18 mouse cellular contexts compared by ENCODE assay signal in genomic region chr1:36075652-36076051, GRCm38 (mm10). TPM values are rescaled to one million over a fixed set of nuclear protein-coding genes. Genes with fewer than 3 reads are reported as not detected.
DNase-seq lines count a peak whose midpoint lies in the region; ATAC-seq and TF ChIP-seq lines count a peak whose summit lies in the region.
"Had no signal": no experiment of that assay in that cellular context is flagged by ENCODE, and none has a peak within 500 bp of the region (broad histone marks: within the 10 kb centered on the region; RNA-seq: fewer than 3 reads in every experiment).

No protein-coding gene starts in this region.

- 0 out of 2 replicates have a peak, but pooled peaks have one; percentile 8 for ATAC-seq in lung, postnatal 0 days
- ATAC-seq in intestine, postnatal 0 days = no peak
- no peak for ATAC-seq in kidney, postnatal 0 days (replicated peaks; ENCODE audit: low FRiP score, low read depth)
- ATAC-seq in liver, postnatal 0 days = peak; percentile 12; the same call in 1 of the 2 replicates
- ATAC-seq in granulocyte monocyte progenitor cell, adult 5-6 weeks (replicated peaks; ENCODE audit: poor library complexity, severe bottlenecking) = no peak
- ATAC-seq: midbrain, embryonic 15.5 days had no signal

- H3K9ac ChIP-seq in lung, postnatal 0 days (replicated peaks; ENCODE audit: low read depth) = no peak overlapping the region
- H3K9ac ChIP-seq in intestine, postnatal 0 days (ENCODE audit: low read depth, low read length) = no peak overlapping the region
- no peak overlapping the region for H3K9ac ChIP-seq in kidney, postnatal 0 days (ENCODE audit: low read depth, low read length)
- H3K9ac ChIP-seq in liver, postnatal 0 days (replicated peaks) = peak overlapping the region; percentile 55
- H3K9ac ChIP-seq: embryonic facial prominence, embryonic 13.5 days; limb, embryonic 15.5 days; midbrain, embryonic 15.5 days; neural tube, embryonic 13.5 days had no signal

- no peak for TF ChIP-seq EP300 in lung, postnatal 0 days (IDR thresholded peaks at IDR 0.05)
- no peak for TF ChIP-seq EP300 in liver, postnatal 0 days (IDR thresholded peaks at IDR 0.05; ENCODE audit: low read depth)

- no peak overlapping the region for H3K27ac ChIP-seq in lung, postnatal 0 days (ENCODE audit: low read length)
- H3K27ac ChIP-seq in intestine, postnatal 0 days (ENCODE audit: low read depth, low read length) = peak overlapping the region; percentile 81
- H3K27ac ChIP-seq in kidney, postnatal 0 days = peak overlapping the region; percentile 75
- peak overlapping the region; percentile 90 for H3K27ac ChIP-seq in liver, postnatal 0 days (ENCODE audit: low read depth)
- H3K27ac ChIP-seq: embryonic facial prominence, embryonic 13.5 days; forebrain, embryonic 10.5 days; limb, embryonic 15.5 days; midbrain, embryonic 15.5 days; neural tube, embryonic 13.5 days had no signal

- no peaks in the 10 kb centered on the region for H3K36me3 ChIP-seq in lung, postnatal 0 days (ENCODE audit: insufficient read depth, low read length)
- peaks cover 18% of the 10 kb centered on the region for H3K36me3 ChIP-seq in intestine, postnatal 0 days (ENCODE audit: control insufficient read depth, insufficient read depth)
- H3K36me3 ChIP-seq in kidney, postnatal 0 days (ENCODE audit: insufficient read depth, low read length) = 0 out of 2 replicates have a peak, but pooled peaks cover 3% of the 10 kb centered on the region
- H3K36me3 ChIP-seq in liver, postnatal 0 days (replicated peaks; ENCODE audit: insufficient read depth, low read length) = peaks cover 72% of the 10 kb centered on the region
- H3K36me3 ChIP-seq: midbrain, embryonic 15.5 days had no signal

- peaks cover 20% of the 10 kb centered on the region for H3K4me1 ChIP-seq in lung, postnatal 0 days (ENCODE audit: insufficient read depth, low read depth, low read length)
- peaks cover 45% of the 10 kb centered on the region for H3K4me1 ChIP-seq in intestine, postnatal 0 days (replicated peaks; ENCODE audit: control insufficient read depth, insufficient read depth, low read length)
- H3K4me1 ChIP-seq in kidney, postnatal 0 days (replicated peaks; ENCODE audit: insufficient read depth, low read length) = peaks cover 85% of the 10 kb centered on the region
- H3K4me1 ChIP-seq in liver, postnatal 0 days (ENCODE audit: insufficient read depth) = peaks cover 85% of the 10 kb centered on the region

- DNase-seq in lung, postnatal 0 days (ENCODE audit: low spot score) = no peak
- no peak for DNase-seq in lung, postnatal 14 days
- no peak for DNase-seq in kidney, postnatal 0 days (ENCODE audit: low spot score)
- no peak for DNase-seq in liver, postnatal 0 days
- no peak for DNase-seq in adrenal gland, adult 18-20 months (ENCODE audit: low spot score in 2 of 2)
- DNase-seq: cerebellum, adult 9-10 months; gastrocnemius, postnatal 10 days; heart, postnatal 14 days; right cerebral cortex, postnatal 14 days had no signal

- no peak for TF ChIP-seq CTCF in lung, postnatal 0 days (IDR thresholded peaks at IDR 0.05)
- no peak for TF ChIP-seq CTCF in intestine, postnatal 0 days (IDR thresholded peaks at IDR 0.05; ENCODE audit: low read depth)
- TF ChIP-seq CTCF in kidney, postnatal 0 days (IDR thresholded peaks at IDR 0.05; ENCODE audit: low read depth) = no peak
- TF ChIP-seq CTCF in liver, postnatal 0 days (IDR thresholded peaks at IDR 0.05; ENCODE audit: low read depth) = no peak

- H3K9me3 ChIP-seq in lung, postnatal 0 days (ENCODE audit: low read length) = no peaks in the 10 kb centered on the region
- H3K9me3 ChIP-seq in intestine, postnatal 0 days (ENCODE audit: control insufficient read depth) = no peaks in the 10 kb centered on the region
- H3K9me3 ChIP-seq in kidney, postnatal 0 days (replicated peaks; ENCODE audit: low read length) = no peaks in the 10 kb centered on the region
- H3K9me3 ChIP-seq in liver, postnatal 0 days (ENCODE audit: low read length) = no peaks in the 10 kb centered on the region
- H3K9me3 ChIP-seq: embryonic facial prominence, embryonic 13.5 days; forebrain, embryonic 10.5 days; G1E; limb, embryonic 15.5 days; midbrain, embryonic 15.5 days; neural tube, embryonic 13.5 days had no signal

- no peak overlapping the region for H3K4me3 ChIP-seq in lung, postnatal 0 days (ENCODE audit: low read depth, low read length)
- H3K4me3 ChIP-seq in intestine, postnatal 0 days (ENCODE audit: low read depth, low read length) = no peak overlapping the region
- H3K4me3 ChIP-seq in kidney, postnatal 0 days (replicated peaks; ENCODE audit: low read depth, low read length) = no peak overlapping the region
- H3K4me3 ChIP-seq in liver, postnatal 0 days (ENCODE audit: low read depth, low read length) = 0 out of 2 replicates have a peak overlapping the region, but pooled peaks have one; percentile 3
- H3K4me3 ChIP-seq: embryonic facial prominence, embryonic 13.5 days; forebrain, embryonic 10.5 days; limb, embryonic 15.5 days; midbrain, embryonic 15.5 days; neural tube, embryonic 13.5 days had no signal

- H3K4me2 ChIP-seq in lung, postnatal 0 days (replicated peaks; ENCODE audit: low read depth, low read length) = no peak overlapping the region
- peak overlapping the region; percentile 45 for H3K4me2 ChIP-seq in intestine, postnatal 0 days (replicated peaks; ENCODE audit: low read depth)
- H3K4me2 ChIP-seq in kidney, postnatal 0 days (ENCODE audit: low read length) = peak overlapping the region; percentile 0; the same call in 1 of the 2 replicates
- H3K4me2 ChIP-seq in liver, postnatal 0 days (ENCODE audit: low read depth, low read length) = peak overlapping the region; percentile 44
- H3K4me2 ChIP-seq: embryonic facial prominence, embryonic 13.5 days; heart, embryonic 11.5 days; limb, embryonic 15.5 days; midbrain, embryonic 15.5 days; neural tube, embryonic 13.5 days had no signal

- no peaks in the 10 kb centered on the region for H3K27me3 ChIP-seq in lung, postnatal 0 days (replicated peaks; ENCODE audit: insufficient read depth, low read length)
- no peaks in the 10 kb centered on the region for H3K27me3 ChIP-seq in intestine, postnatal 0 days (replicated peaks; ENCODE audit: control insufficient read depth, insufficient read depth, low read length)
- no peaks in the 10 kb centered on the region for H3K27me3 ChIP-seq in kidney, postnatal 0 days (ENCODE audit: insufficient read depth, low read length)
- H3K27me3 ChIP-seq in liver, postnatal 0 days (ENCODE audit: insufficient read depth, low read length) = no peaks in the 10 kb centered on the region
- H3K27me3 ChIP-seq: embryonic facial prominence, embryonic 13.5 days; limb, embryonic 15.5 days; midbrain, embryonic 15.5 days; neural tube, embryonic 13.5 days had no signal

- 70% methylated on average over 5 of the region's 5 CpGs for WGBS in lung, postnatal 0 days
- 63% methylated on average over 5 of the region's 5 CpGs for WGBS in intestine, postnatal 0 days
- WGBS in kidney, postnatal 0 days = 75% methylated on average over 5 of the region's 5 CpGs
- 82% methylated on average over 5 of the region's 5 CpGs for WGBS in liver, postnatal 0 days (ENCODE audit: insufficient replicate concordance)

RNA-seq across cellular contexts. Expression of gene Hs6st1, which starts 7.5 kb away (rescaled TPM):
- 4.9 and 6.3 TPM in 2 replicates for polyA plus RNA-seq in lung, postnatal 0 days (2015; fragmentation: Nextera tagmentation; extraction: Ambion mirVana)
- polyA plus RNA-seq in intestine, postnatal 0 days (2015; fragmentation: Nextera tagmentation; extraction: Ambion mirVana) = 6.4 and 6.7 TPM in 2 replicates
- polyA plus RNA-seq in kidney, postnatal 0 days (2015; fragmentation: Nextera tagmentation; extraction: Ambion mirVana) = 13.7 and 23.6 TPM in 2 replicates
- polyA plus RNA-seq in liver, postnatal 0 days (2015; fragmentation: Nextera tagmentation; extraction: Ambion mirVana) = 12.8 and 13.3 TPM in 2 replicates
- 10.3 and 11.5 TPM in 2 replicates for total RNA-seq in granulocyte monocyte progenitor cell, adult 5-6 weeks (2014; fragmentation: Nextera tagmentation)
- 6.5 and 8.9 TPM in 2 replicates for total RNA-seq in granulocyte monocyte progenitor cell, adult 5-6 weeks (2017)
- total RNA-seq in adrenal gland, adult 18-20 months (2021) = 100 to 1,000 TPM in 1 of 2 experiments, 10 to 100 TPM in 1; 43.5 to 122 TPM

Comparison
In these comparisons a context has a peak if more than half of its experiments do, and no peak if none do; other contexts are left out.
1. ATAC-seq: peak in lung, postnatal 0 days (single experiment) and liver, postnatal 0 days (single experiment); none in intestine, postnatal 0 days (single experiment), kidney, postnatal 0 days (single experiment) and granulocyte monocyte progenitor cell, adult 5-6 weeks (single experiment).